Mouse (Mus musculus): ENCODE measurements around the gene Leng1. TPM values are rescaled to one million over a fixed set of nuclear protein-coding genes. Genes with fewer than 3 reads are reported as not detected.

Gene Leng1
- total RNA-seq, 1 experiment from 2014 or later, result 12.4 TPM

GRCm38 (mm10) chr7:3644348-3644671, 21.3 kb downstream of the Leng1 start:
- ATAC-seq (replicated peaks; ENCODE audit: low read depth, poor library complexity, severe bottlenecking), result no peak

GRCm38 (mm10) chr7:3643843-3644242, 21.8 kb downstream of the Leng1 start:
- no peak for ATAC-seq (replicated peaks; ENCODE audit: low read depth, poor library complexity, severe bottlenecking)

GRCm38 (mm10) chr7:3643412-3643811, 22.2 kb downstream of the Leng1 start:
- no peak for ATAC-seq (replicated peaks; ENCODE audit: low read depth, poor library complexity, severe bottlenecking)

GRCm38 (mm10) chr7:3630478-3630815, 35.2 kb downstream of the Leng1 start:
- 0 out of 2 replicates have a peak, but pooled peaks have one; percentile 10 for ATAC-seq (replicated peaks; ENCODE audit: low read depth, poor library complexity, severe bottlenecking)

GRCm38 (mm10) chr7:3629543-3630477, 35.8 kb downstream of the Leng1 start, which contains the start of the genes Tfpt and Prpf31:
Gene Tfpt, minus strand, starts transcription at chr7:3629929.
Gene Prpf31, plus strand, starts transcription at chr7:3629985.
- peak; percentile 91 for ATAC-seq (replicated peaks; ENCODE audit: low read depth, poor library complexity, severe bottlenecking)

GRCm38 (mm10) chr7:3629030-3629429, 36.6 kb downstream of the Leng1 start:
- ATAC-seq (replicated peaks; ENCODE audit: low read depth, poor library complexity, severe bottlenecking), result no peak

GRCm38 (mm10) chr7:3617242-3617995, 48.2 kb downstream of the Leng1 start, which contains the start of gene Ndufa3:
Gene Ndufa3, plus strand, starts transcription at chr7:3617373.
- peak; percentile 99 for ATAC-seq (replicated peaks; ENCODE audit: low read depth, poor library complexity, severe bottlenecking)

GRCm38 (mm10) chr7:3616389-3617241, 49.0 kb downstream of the Leng1 start:
- no peak for ATAC-seq (replicated peaks; ENCODE audit: low read depth, poor library complexity, severe bottlenecking)

GRCm38 (mm10) chr7:3616057-3616388, 49.6 kb downstream of the Leng1 start, which contains the start of gene Oscar:
Gene Oscar, minus strand, starts transcription at chr7:3616157.
- ATAC-seq (replicated peaks; ENCODE audit: low read depth, poor library complexity, severe bottlenecking), result no peak

- ATAC-seq (replicated peaks; ENCODE audit: low read depth, poor library complexity, severe bottlenecking), result no peak
These were observed 51.6 kb downstream of the Leng1 start for GRCm38 (mm10) chr7:3614021-3614420.

GRCm38 (mm10) chr7:3611006-3611405, 54.6 kb downstream of the Leng1 start:
- 0 out of 2 replicates have a peak, but pooled peaks have one; percentile 18 for ATAC-seq (replicated peaks; ENCODE audit: low read depth, poor library complexity, severe bottlenecking)

- peak; percentile 78 for ATAC-seq (replicated peaks; ENCODE audit: low read depth, poor library complexity, severe bottlenecking)
These were observed 55.2 kb downstream of the Leng1 start for GRCm38 (mm10) chr7:3610437-3610836.

Other genes starting within 250 kb of the Leng1 start
- gene Cacng6, start 241.6 kb downstream of the Leng1 start, total RNA-seq (2017), result not detected in 2 replicates
- gene Tarm1, start 163.2 kb downstream of the Leng1 start, total RNA-seq (2017), result not detected in 2 replicates
- not detected in 2 replicates for gene Oscar, start 49.7 kb downstream of the Leng1 start, total RNA-seq (2017)
- 132 and 142 TPM in 2 replicates for gene Ndufa3, start 48.5 kb downstream of the Leng1 start, total RNA-seq (2017)
- gene Tfpt, start 35.9 kb downstream of the Leng1 start, total RNA-seq (2017), result 30.3 and 32.8 TPM in 2 replicates
- gene Prpf31, start 35.9 kb downstream of the Leng1 start, total RNA-seq (2017), result 103 and 108 TPM in 2 replicates
- gene Cnot3, start 20.6 kb downstream of the Leng1 start, total RNA-seq (2017), result 22.7 and 48.4 TPM in 2 replicates
- 2.8 and 3.5 TPM in 2 replicates for gene Tmc4, start 11.7 kb upstream of the Leng1 start, total RNA-seq (2017)
- gene Tsen34, start 27.0 kb upstream of the Leng1 start, total RNA-seq (2017), result 22.9 and 29.2 TPM in 2 replicates
- gene Mboat7, start 27.7 kb upstream of the Leng1 start, total RNA-seq (2017), result 23.5 and 37.0 TPM in 2 replicates
- gene Rps9, start 38.2 kb upstream of the Leng1 start, total RNA-seq (2017), result 1,976 and 2,051 TPM in 2 replicates
- gene Pirb, start 54.6 kb upstream of the Leng1 start, total RNA-seq (2017), result 1.3 and 1.7 TPM in 2 replicates
- gene Gm15448, start 159.8 kb upstream of the Leng1 start, total RNA-seq (2017), result 0.53 TPM in 1 of 2 replicates, not detected in the other
- gene Pira2, start 179.2 kb upstream of the Leng1 start, total RNA-seq (2017), result 0.05 and 0.64 TPM in 2 replicates
- 0.64 TPM in 1 of 2 replicates, not detected in the other for gene Gm14548, start 232.3 kb upstream of the Leng1 start, total RNA-seq (2017)
- gene Lilra6, start 249.7 kb upstream of the Leng1 start, total RNA-seq (2017), result 0.37 TPM in 1 of 2 replicates, not detected in the other

Measured in common myeloid progenitor, adult 5-6 weeks (primary cell).